Mouse (Mus musculus) small intestine, adult 2 months (tissue): Measurements from ENCODE around the gene Gm3435. TPM values are rescaled to one million over a fixed set of nuclear protein-coding genes. Genes with fewer than 3 reads are reported as not detected.

Experiments
- H3K27ac ChIP-seq: fragments of 200-500 bp; 2 replicates; pipeline ENCODE4 v1.5.1; 2012; ENCODE audit warnings: low read depth, low read length, control low read depth, inconsistent platforms; ENCODE audit not compliant: insufficient read depth
- H3K27me3 ChIP-seq: fragments of 200-500 bp; 2 replicates; pipeline ENCODE4 v1.6.1; 2012; ENCODE audit warnings: mild to moderate bottlenecking, moderate library complexity, low read length, inconsistent platforms; ENCODE audit not compliant: control insufficient read depth, insufficient read depth
- H3K36me3 ChIP-seq: fragments of 200-500 bp; 2 replicates; pipeline ENCODE4 v1.6.1; 2012; ENCODE audit warnings: mild to moderate bottlenecking, low read length, control low read depth, inconsistent platforms; ENCODE audit not compliant: control insufficient read depth, insufficient read depth
- H3K4me1 ChIP-seq: fragments of 200-500 bp; 2 replicates; pipeline ENCODE4 v1.6.1; 2012; ENCODE audit warnings: low read length, inconsistent platforms, mixed read lengths; ENCODE audit not compliant: control insufficient read depth, insufficient read depth, insufficient read length
- H3K4me3 ChIP-seq: fragments of 200-500 bp; 2 replicates; pipeline ENCODE4 v1.5.1; 2012; ENCODE audit warnings: low read depth, mild to moderate bottlenecking, control low read depth, inconsistent platforms, low read length, moderate library complexity
- CTCF ChIP-seq: fragments of 200-500 bp; IDR thresholded peaks from 2 replicates; pipeline ENCODE4 v1.5.1; 2012; ENCODE audit warnings: low read depth, mild to moderate bottlenecking, control low read depth, inconsistent platforms, low read length, moderate library complexity, mixed read lengths; ENCODE audit not compliant: insufficient replicate concordance, insufficient read length; ENCODE audit errors: extremely low read depth
- POLR2A ChIP-seq: fragments of 200-500 bp; IDR thresholded peaks from 2 replicates; pipeline ENCODE4 v1.6.1; 2012; ENCODE audit warnings: low read depth, mild to moderate bottlenecking, control low read depth, inconsistent platforms, low read length, moderate library complexity
- WGBS: fragments of 180-500 bp; shearing (Covaris S2); methylation state at CpG from one replicate; pipeline ENCODE4 v1.1.7; 2018; 5-methylcytosine and 5-hydroxymethylcytosine counted together
- polyA plus RNA-seq: library from polyadenylated mRNA; depleted of rRNA; stranded (reverse); fragments of >200 nt; gene quantifications from 2 replicates; pipeline ENCODE4 v1.2.3, GENCODE M21; 2012; rRNA removed

Gm3435 gene
- polyA plus RNA-seq, 1 experiment, result 0.24 TPM

DNA sequence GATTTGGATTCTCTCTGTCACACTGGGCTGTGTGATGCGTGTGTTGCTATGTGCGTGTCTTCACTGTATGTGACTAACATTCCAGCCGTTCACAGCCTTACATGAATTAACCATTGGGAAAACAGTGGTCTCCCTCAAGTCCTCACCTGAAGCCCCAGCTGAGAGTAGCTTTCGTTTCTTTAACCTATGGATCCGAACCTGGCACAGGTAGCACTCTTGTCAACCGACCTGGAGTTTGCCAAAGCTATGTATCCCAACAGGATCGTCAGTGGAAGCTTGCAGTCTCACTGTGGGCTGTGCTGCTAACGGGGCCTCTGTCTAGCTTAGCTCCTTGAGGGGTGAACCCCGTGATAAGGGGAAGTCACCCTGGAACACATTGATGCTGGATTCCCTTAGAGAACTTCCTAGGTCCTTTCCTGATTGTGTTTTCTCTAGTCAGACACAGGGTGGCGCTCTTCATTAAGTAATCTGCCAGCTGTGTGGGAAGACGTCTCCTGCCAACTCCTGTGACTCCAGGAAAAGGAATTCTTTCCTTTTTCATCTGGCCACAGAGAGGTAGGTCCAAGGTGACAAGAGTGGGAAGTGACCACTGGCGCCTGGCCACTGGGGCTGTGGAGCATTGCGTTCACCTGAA lies 55.5 kb downstream of the Gm3435 start:
- TF ChIP-seq CTCF (peak; percentile 52; the same call in 1 of the 2 replicates), POLR2A (no peak)
- Histone ChIP-seq H3K4me1 (peaks cover 23% of the 10 kb centered on the region), H3K27me3 (no peaks in the 10 kb centered on the region), H3K4me3 (no peak overlapping the region), H3K27ac (no peak overlapping the region), H3K36me3 (peaks cover 12% of the 10 kb centered on the region)
- WGBS, result 43% methylated on average over 13 of the region's 13 CpGs

DNA sequence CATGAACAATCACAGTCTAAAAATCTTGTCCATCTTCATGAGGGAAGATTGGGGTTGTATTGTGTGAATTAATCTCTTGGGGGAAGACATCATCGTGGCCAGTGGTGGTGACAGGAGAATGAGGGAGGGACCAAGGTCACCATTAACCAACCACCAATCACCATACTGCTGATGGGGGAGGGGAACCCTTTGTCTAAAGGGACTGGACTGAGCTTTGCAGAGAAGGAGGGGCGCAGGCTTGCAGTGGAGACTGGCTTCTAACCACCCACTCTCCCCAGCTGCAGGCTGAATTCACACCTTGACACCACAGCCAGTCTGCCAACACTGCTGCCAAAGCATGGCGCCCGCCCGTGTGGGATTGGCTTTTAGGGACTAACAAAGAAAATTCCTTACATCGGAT lies 56.1 kb downstream of the Gm3435 start:
- Histone ChIP-seq H3K36me3 (peaks cover 12% of the 10 kb centered on the region), H3K4me3 (no peak overlapping the region), H3K27me3 (no peaks in the 10 kb centered on the region), H3K27ac (no peak overlapping the region), H3K4me1 (peaks cover 23% of the 10 kb centered on the region)
- TF ChIP-seq CTCF (no peak), POLR2A (no peak)
- WGBS, result 63% methylated on average over 6 of the region's 6 CpGs

GRCm38 (mm10) chr17:15066911-15067310 lies 56.9 kb downstream of the Gm3435 start:
- Histone ChIP-seq H3K4me1 (peaks cover 23% of the 10 kb centered on the region), H3K27me3 (no peaks in the 10 kb centered on the region), H3K4me3 (no peak overlapping the region), H3K36me3 (peaks cover 6% of the 10 kb centered on the region), H3K27ac (no peak overlapping the region)
- no peak for TF ChIP-seq POLR2A
- no peak for TF ChIP-seq CTCF
- 89% methylated on average over 1 of the region's 1 CpGs for WGBS

DNA sequence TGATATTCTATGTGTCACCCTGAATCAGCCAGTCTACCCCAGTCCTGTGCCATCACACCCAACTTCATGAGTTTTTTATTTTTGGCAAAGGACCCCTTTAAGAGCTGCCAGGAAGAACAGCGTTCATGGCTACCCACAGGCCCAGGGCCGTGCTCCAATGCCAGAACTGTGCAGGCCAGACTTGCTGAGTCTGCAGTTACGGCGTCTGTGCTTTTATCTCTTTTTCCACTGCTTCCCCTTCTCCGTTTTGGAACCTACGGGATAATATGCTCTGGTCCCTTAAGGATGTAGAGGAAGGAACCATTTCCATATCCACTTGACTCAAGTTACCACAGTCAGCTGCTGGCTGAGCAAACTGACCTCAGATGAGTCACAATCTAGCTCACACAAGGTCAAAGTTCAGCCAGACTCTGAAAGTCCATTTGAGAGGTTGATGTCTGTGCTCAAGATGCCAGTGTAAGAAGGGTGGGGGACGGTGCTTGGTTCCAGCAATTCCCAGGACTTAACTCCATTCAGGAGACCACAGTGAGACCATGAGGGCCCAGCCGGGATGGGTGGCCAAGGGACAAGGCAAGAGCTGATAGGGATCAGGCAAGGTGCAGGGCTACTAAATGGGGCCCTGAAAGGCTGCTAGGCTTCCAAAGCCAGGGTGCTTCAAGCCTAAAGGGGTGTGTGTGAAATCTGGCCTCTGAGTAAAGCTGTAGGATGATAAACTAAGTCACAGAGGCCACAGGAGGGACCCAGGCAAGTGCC lies 58.2 kb downstream of the Gm3435 start:
- no peak for TF ChIP-seq CTCF

GRCm38 (mm10) chr17:15069124-15069523 lies 59.1 kb downstream of the Gm3435 start:
- TF ChIP-seq POLR2A, result no peak
- no peak for TF ChIP-seq CTCF
- no peaks in the 10 kb centered on the region for H3K36me3 ChIP-seq
- H3K4me3 ChIP-seq, result no peak overlapping the region
- H3K27me3 ChIP-seq, result no peaks in the 10 kb centered on the region
- H3K27ac ChIP-seq, result peak overlapping the region; percentile 5; the same call in 1 of the 2 replicates
- H3K4me1 ChIP-seq, result peaks cover 23% of the 10 kb centered on the region
- 11% methylated on average over 2 of the region's 2 CpGs for WGBS

More for the DNA sequence above, 58.2 kb downstream of the Gm3435 start:
- WGBS, result 46% methylated on average over 8 of the region's 8 CpGs
- peaks cover 23% of the 10 kb centered on the region for H3K4me1 ChIP-seq
- H3K36me3 ChIP-seq, result no peaks in the 10 kb centered on the region
- H3K4me3 ChIP-seq, result no peak overlapping the region
- peak overlapping the region; percentile 86 for H3K27ac ChIP-seq
- H3K27me3 ChIP-seq, result no peaks in the 10 kb centered on the region

Other genes with a start within 250 kb of the Gm3435 start
- gene Wdr27, start 67.0 kb upstream of the Gm3435 start, polyA plus RNA-seq, result 0.63 and 1.8 TPM in 2 replicates
- 5.7 and 10.3 TPM in 2 replicates for gene 1600012H06Rik, start 67.0 kb upstream of the Gm3435 start, polyA plus RNA-seq
- 3.4 and 7.4 TPM in 2 replicates for gene Phf10, start 48.9 kb upstream of the Gm3435 start, polyA plus RNA-seq
- 2.2 and 6.1 TPM in 2 replicates for gene 9030025P20Rik, start 31.7 kb upstream of the Gm3435 start, polyA plus RNA-seq
- not detected in 2 replicates for gene Gm3417, start 31.4 kb upstream of the Gm3435 start, polyA plus RNA-seq
- gene Ermard, start 31.0 kb downstream of the Gm3435 start, polyA plus RNA-seq, result 6.0 and 18.9 TPM in 2 replicates
- not detected in 2 replicates for gene Tcte3, start 31.3 kb downstream of the Gm3435 start, polyA plus RNA-seq
- 0.11 and 0.14 TPM in 2 replicates for gene Gm3448, start 31.4 kb downstream of the Gm3435 start, polyA plus RNA-seq